Mouse (Mus musculus): ENCODE measurements at regions not wholly inside any gene's neighbourhood (a gene's known extent, or its start where the extent isn't known, plus 50 kb on each side); places are given as distances from the start of the nearest gene placed in this dataset.

- TF ChIP-seq EP300 (IDR thresholded peaks at IDR 0.05) (no peak), CTCF (IDR thresholded peaks at IDR 0.05) (no peak)
Observed at GRCm38 (mm10) chr10:117576881-117577730, 52.2 kb upstream of the Cpm start.

Measured in lung, postnatal 0 days (tissue).